Comparison of ENCODE assay signal across 17 mouse cellular contexts in the genomic region with DNA sequence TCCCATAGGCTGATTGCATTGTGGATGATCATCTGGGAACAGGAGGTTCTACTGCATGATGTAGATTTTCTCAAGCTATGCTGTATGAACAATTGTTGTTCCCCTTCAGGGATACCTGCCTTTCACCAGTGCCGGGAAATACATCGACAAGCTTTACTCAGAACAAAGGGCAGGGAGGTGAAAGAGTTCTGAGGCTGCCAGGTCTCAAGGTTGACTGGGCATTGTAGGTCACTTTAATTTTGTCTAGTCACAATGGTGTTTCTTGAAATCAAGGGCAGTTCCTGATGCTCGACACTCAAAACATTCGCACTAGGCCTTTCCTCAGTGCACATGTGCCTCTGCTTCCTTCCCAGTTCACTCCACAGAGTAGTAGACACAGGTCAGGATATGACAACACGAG.
"Had no signal": no experiment of that assay in that cellular context is flagged by ENCODE, and none has a peak within 500 bp of the region (broad histone marks: within the 10 kb centered on the region; RNA-seq: fewer than 3 reads in every experiment).

No protein-coding gene starts in this region.

- H3K4me3 ChIP-seq: kidney, embryonic 15.5 days; left cerebral cortex, adult 2 months; liver, embryonic 13.5 days; midbrain, embryonic 12.5 days; myocyte; neural tube, embryonic 13.5 days had no signal

- H3K4me2 ChIP-seq: kidney, embryonic 15.5 days; liver, embryonic 13.5 days; lung, embryonic 14.5 days; midbrain, embryonic 12.5 days; neural tube, embryonic 13.5 days had no signal

- ATAC-seq: lung, postnatal 0 days; midbrain, embryonic 16.5 days had no signal

- H3K9ac ChIP-seq: kidney, embryonic 15.5 days; liver, embryonic 13.5 days; lung, embryonic 14.5 days; midbrain, embryonic 12.5 days; neural tube, embryonic 13.5 days had no signal

- H3K9me3 ChIP-seq: kidney, embryonic 15.5 days; liver, embryonic 13.5 days; midbrain, embryonic 12.5 days; neural tube, embryonic 13.5 days had no signal

- H3K27ac ChIP-seq: kidney, embryonic 15.5 days; left cerebral cortex, adult 2 months; liver, embryonic 13.5 days; macrophage; midbrain, embryonic 12.5 days; neural tube, embryonic 13.5 days had no signal

- H3K36me3 ChIP-seq: liver, embryonic 13.5 days; midbrain, embryonic 12.5 days; neural tube, embryonic 13.5 days had no signal

- H3K27me3 ChIP-seq: kidney, embryonic 15.5 days; liver, embryonic 13.5 days; midbrain, embryonic 12.5 days; neural tube, embryonic 13.5 days had no signal

- DNase-seq: kidney, postnatal 14 days; layer of hippocampus, postnatal 36 days; liver, embryonic 13.5 days; lung, embryonic 14.5 days; retina, postnatal 1 day; right cerebral cortex, postnatal 25 days; thymus, adult 2 months; thymus, postnatal 14 days; thymus, postnatal 4 days had no signal
